Mouse (Mus musculus) layer of hippocampus, adult 18-20 months (tissue): ENCODE data around the gene Lsm12. TPM values are rescaled to one million over a fixed set of nuclear protein-coding genes. Genes with fewer than 3 reads are reported as not detected.

Experiments
- DNase-seq, 2 experiments: peaks; one replicate each; pipeline ENCODE4 v3.0.0; 2022; ENCODE audit warnings: low spot score in 2 of 2
- total RNA-seq, 2 experiments: library from RNA; stranded (reverse); gene quantifications; 2 replicates each; pipeline ENCODE4 v1.2.3; 2021

Lsm12 gene
- total RNA-seq, 2 experiments from 2014 or later = 59.3 to 59.4 TPM

- DNase-seq = no peak
Observed at GRCm38 (mm10) chr11:102217396-102217795, 32.3 kb upstream of the Lsm12 start.

DNA sequence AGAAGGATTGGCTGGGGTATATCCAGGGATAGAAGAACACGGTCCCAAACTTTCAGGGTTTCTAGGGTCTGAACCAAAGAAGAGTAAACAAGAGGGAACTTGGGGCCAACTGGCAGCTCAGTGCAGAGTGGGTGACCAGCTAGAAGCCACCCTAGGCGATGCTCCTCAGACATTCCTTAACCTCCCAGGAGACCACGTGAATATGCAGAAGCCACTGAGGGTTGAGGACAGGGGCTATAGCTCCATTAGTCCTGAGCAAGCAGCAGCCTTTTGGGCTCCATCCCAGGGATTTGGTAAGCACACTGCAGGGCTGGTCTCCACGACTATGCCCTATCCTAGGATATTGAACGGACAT lies 31.8 kb upstream of the Lsm12 start:
- no peak for DNase-seq

DNA sequence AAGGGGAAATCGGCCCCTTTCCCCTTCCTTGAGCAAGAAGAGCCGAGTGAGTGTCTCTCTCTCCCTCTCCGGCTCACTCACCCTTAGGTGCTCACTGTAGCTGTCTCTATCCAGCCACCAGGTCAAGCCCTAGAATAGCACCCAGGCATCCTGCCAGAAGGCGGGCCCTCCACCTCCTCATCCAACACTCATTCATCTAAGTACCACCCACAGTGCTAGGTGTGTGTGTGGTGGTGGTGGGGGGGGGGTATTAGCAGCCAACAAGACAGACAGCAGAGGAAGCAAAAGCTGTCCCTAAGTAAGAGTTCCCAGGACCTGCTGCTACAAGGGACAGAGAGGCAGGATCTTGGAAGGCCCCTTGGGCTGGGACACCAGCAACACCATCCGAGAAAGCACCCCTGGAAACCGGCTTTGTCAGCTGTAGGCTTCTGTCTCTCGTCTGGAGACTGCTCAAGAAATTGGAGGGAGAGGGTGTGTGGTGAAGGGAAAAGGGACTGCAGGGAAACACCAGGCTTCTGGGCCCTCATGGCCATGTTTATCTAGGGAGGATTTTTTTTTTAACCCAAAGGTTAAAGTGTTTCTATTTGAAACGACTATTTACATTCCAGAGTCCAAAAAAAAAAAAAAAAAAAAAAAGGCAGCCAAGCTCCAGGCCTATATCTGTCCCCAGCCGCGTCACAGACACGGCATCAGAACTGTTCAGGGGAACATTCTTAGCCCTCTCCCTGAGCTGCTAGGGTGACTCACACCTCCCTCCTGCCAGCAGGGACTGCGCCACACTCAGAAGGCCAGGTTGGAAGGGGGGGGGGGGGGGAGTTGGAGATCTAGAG lies 31.2 kb upstream of the Lsm12 start:
- DNase-seq = no peak

GRCm38 (mm10) chr11:102215511-102215910 lies 30.4 kb upstream of the Lsm12 start:
- DNase-seq = no peak

- no peak for DNase-seq
Observed at GRCm38 (mm10) chr11:102214430-102215156, 29.5 kb upstream of the Lsm12 start.

- no peak for DNase-seq
Observed at GRCm38 (mm10) chr11:102211936-102212341, 26.8 kb upstream of the Lsm12 start.

DNA sequence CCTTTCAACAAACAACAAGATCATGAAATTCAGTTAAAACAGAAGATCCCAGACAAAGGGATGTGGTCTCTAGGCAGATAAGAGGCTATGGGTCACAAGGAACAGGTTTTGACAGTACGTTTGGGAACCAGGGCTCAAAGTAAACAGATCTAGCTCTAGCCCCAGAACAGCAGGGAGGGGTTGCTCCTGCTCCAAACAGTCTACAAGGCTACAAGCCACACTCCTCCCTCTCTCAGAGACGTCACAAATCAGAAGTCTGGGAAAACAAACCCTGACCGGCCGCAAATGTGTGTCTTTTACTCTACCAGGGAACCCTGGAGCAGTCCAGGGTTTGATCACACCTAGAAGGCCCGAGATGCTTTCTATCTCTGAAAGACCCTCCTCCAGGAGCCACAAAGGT lies 25.9 kb upstream of the Lsm12 start:
- no peak for DNase-seq

DNA sequence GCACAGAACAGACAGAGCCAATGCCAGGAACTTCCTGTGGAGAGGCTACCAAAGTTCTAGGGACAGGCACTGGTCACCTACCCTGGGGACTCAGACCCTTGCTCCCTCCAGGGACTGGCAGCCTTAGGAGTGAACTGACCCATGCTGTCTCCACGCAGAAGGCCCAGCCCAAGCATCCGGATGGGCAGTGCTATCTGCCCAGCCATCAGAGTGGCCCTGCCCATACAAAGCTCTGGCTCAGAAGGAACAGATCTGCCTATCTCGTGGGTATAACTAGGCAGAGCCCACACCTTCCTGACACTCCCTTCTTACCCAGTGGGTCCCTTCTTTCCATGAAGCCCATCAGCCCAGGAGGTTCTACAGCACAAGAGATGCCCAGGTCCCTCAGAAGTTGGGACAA lies 25.1 kb upstream of the Lsm12 start:
- no peak for DNase-seq

DNA sequence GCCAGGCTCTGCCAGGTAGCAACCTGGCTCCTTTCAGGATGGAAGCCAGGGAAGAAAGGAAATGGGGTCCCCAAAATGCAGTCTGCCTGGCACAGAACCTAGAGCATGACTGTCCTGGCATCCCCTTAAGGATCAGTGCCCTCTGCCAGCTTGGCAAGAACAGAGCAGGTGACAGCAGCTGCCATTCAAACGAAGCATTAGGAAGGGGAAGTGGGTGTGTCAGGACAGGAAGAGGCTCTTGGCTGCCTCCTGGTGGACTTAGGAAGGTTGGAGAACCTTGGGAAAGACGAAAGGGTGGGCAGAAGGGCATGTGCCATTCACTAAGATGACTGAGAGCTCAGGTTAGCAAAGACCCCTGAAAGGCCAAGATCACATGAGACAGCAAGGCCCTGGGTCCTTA lies 24.6 kb upstream of the Lsm12 start:
- no peak for DNase-seq

- no peak for DNase-seq
Observed at GRCm38 (mm10) chr11:102208846-102209245, 23.8 kb upstream of the Lsm12 start.

- DNase-seq = peak; percentile 59 to 73
Observed at GRCm38 (mm10) chr11:102207825-102208777, 23.0 kb upstream of the Lsm12 start.

DNA sequence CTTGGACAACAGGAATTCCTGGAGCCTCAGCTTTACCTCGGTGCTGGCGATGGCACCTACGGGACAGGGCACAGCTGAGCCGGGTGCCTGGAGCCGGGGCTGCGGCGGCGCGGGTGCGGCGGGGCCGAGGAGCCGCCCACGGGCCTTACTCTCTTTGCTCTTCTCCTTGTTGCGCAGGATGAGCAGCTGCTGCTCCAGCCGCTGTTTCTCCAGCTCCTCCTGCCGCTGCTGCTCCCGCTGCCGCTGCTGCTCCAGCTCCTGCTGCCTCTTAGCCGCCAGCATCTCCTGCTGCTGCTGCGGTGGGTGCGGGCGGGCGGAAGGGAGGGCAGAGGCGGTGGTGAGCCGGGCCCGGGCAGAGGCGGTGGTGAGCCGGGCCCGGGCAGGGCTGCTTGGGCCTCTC lies 21.4 kb upstream of the Lsm12 start:
- DNase-seq = no peak

- peak in 1 of 2 experiments; percentile 64 for DNase-seq
Observed at GRCm38 (mm10) chr11:102201408-102201821, 16.3 kb upstream of the Lsm12 start.

- no peak for DNase-seq
Observed at GRCm38 (mm10) chr11:102199856-102200255, 14.8 kb upstream of the Lsm12 start.

DNA sequence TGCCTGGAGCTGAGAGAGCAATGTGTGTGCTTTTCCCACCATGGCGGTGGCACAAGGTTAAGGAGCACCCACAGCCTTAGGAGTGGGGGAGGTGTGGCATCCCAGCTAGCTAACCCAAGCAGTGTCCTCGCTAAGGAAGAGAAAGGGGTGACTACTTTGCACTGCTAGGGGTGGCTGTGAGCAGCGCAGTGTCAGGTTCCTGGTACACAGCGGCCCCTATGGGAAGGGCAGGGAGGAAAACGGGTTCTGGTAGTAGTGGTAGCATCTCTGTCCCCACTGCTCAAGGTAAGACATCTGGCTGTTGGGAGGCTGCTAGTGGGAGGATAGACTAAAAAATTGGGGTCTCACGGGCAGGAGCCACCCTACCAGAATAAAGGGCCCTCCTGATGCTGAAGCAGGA lies 13.1 kb upstream of the Lsm12 start:
- no peak for DNase-seq

DNA sequence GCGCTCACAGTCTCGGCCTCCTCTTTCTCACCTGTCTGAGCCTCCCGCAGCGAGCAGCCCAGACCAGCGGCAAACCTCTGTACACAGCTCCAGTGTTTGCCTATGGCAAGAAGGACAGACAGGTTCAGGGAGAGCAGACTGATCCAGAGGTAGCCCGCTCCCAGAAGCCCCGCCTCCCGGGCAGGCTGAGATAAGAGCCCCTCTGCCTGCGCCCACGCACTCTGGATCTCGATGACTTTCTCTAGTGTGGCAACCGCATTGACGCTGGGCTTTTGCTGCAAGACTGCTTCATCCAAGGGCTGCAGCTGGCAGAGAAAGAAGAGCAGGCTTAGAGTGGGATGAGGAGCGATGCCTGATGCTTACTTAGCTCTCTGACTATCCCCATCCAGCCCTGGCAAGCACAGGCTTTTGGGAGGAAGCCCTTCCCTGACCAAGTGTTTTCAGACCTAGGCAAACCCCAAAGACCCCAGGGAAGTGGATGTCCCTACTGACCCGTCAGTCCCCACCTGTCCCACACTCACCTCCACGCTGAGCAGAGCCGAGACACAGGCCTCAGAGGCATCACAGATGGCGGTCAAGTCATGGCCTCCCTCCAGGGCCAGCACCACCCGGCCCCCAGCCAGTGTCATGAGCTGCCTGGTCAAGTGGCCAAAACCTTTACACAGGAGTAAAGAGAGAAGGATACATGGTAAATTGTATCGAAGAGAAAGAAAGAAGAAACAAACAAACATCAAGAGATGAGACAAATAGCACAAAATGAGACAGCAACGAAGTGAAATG lies 11.1 kb upstream of the Lsm12 start:
- DNase-seq = peak; percentile 60 to 65

- no peak for DNase-seq
Observed at GRCm38 (mm10) chr11:102193657-102194440, 8.8 kb upstream of the Lsm12 start.

DNA sequence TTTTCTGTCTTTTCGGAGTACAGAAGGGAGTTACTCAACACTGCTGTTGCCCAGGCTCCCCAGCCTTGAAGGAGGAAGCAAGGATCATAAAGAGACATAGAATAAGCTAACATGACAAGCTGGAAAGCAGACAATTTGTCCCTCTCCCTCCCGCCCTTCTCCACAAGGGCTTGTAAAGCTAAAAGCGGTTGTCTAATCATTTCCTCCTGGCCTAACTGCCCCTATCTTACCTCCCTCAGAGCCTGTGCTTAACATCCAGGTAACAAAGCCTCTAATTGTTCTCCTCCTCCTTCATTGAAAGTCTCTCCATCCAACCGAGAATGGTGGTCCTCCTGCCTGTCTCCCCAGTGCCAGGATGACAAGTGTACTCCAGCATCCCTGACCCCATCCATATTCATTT lies 5.8 kb upstream of the Lsm12 start:
- no peak for DNase-seq

DNA sequence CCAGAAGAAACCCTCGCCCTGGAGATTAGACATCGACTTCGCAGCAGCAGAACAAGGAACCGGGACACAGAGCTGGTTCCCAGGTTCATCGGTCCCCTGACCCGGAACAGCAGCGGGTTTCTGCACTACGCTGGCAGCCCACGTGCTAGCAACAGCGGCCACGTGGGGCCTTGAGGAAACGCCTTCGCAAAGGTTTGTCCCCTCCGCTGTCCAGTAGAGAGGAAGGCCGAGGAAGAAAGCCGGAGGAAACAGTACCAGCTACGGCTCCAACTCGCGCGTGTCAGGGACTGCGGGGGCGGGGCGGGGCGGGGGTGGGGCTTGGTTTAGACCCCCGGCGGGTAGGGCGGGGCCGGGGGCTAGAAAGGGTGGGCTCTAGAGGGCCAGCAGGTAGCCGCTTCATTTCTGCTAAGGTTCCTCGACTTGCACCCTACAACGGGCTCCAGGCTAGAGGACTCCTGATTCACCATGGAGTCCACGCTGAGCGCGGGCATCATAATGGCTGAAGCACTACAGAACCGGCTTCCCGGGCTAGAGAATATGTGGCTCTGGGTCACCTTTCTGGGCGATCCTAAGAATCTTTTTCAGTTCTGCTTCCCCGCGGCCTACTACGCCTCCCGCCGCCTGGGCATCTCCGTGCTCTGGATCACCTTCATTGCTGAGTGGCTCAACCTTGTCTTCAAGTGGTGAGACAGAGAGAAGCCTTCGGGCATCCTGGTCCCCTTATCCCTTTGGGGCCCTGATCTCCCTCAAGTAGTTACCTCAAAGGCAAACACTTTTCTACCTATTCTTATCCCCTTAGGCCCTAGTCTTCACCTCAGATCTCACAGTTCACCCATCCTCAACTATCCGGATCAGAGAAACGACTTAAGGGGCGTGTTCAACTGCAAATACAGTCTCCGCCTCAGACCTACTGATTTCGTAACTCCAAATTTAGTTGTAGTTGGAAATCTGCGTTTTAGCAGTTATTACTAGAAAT lies 4.7 kb upstream of the Lsm12 start, which contains the start of gene G6pc3:
Gene G6pc3 (plus strand): TSS at position 160 of the 976 bp plus-strand sequence.
- peak; percentile 85 to 91 for DNase-seq
